Mouse (Mus musculus) CH12.LX (cell line): ENCODE data around the gene Tmem30c.

ENCODE experiments used
- POLR2A ChIP-seq: IDR thresholded peaks from 2 replicates; pipeline ENCODE4 v1.6.1; 2011; ENCODE audit warnings: low read depth, mild to moderate bottlenecking, improper control_type of control experiment, low read length
- UBTF ChIP-seq: IDR thresholded peaks from 2 replicates; pipeline ENCODE4 v1.6.1; 2012; ENCODE audit warnings: low read depth, mild to moderate bottlenecking, inconsistent platforms, low read length, improper control_type of control experiment, moderate library complexity
- ZC3H11A ChIP-seq: IDR thresholded peaks from 2 replicates; pipeline ENCODE4 v1.6.1; 2012; ENCODE audit warnings: low read depth, mild to moderate bottlenecking, inconsistent platforms, low read length, improper control_type of control experiment
- ZKSCAN1 ChIP-seq: IDR thresholded peaks from 2 replicates; pipeline ENCODE4 v1.6.1; 2012; ENCODE audit warnings: low read depth, inconsistent platforms, low read length, improper control_type of control experiment, borderline replicate concordance

GRCm38 (mm10) chr16:57317127-57317526 is 24.5 kb upstream of the Tmem30c start:
- no peak for TF ChIP-seq ZC3H11A
- TF ChIP-seq UBTF: no peak
- TF ChIP-seq ZKSCAN1: no peak
- no peak for TF ChIP-seq POLR2A
